Mouse (Mus musculus) heart, postnatal 25 days (tissue): ENCODE results near the gene Ip6k3. TPM values are rescaled to one million over a fixed set of nuclear protein-coding genes. Genes with fewer than 3 reads are reported as not detected.

Experiments
- DNase-seq: peaks from one replicate; pipeline ENCODE4 v3.0.0; 2022; ENCODE audit warnings: low spot score
- intact Hi-C: fragments of 180-260 bp; cut with DNase I; formaldehyde crosslinking; loops from one replicate; pipeline ENCODE4 v1.15.1; 2025
- total RNA-seq, 2 experiments: library from RNA; stranded (reverse); gene quantifications; 2 replicates each; pipeline ENCODE4 v1.2.3; 2021

Ip6k3 gene
- total RNA-seq, 2 experiments from 2014 or later = 8.6 to 9.4 TPM

DNA sequence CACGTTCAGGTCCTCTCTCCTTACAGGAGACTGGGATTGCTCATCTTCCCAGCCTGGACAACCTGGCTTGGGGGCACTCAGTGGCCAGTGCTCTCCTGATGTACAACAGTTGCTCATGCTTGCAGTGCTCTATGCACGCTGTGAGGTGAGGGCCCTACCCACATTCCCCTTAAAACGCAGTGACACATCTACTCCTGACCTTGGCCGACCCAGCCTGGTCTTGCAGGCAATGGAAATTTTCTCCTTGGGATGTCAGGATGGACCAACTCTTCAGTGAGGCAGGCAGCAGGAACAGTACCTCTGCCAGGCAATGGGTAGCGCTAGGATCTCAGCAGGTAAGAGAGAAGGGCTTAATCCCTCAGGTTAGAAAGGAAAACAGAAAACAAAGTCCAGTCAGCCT, 19.5 kb upstream of the Ip6k3 start:
- intact Hi-C loops = no loop called here

DNA sequence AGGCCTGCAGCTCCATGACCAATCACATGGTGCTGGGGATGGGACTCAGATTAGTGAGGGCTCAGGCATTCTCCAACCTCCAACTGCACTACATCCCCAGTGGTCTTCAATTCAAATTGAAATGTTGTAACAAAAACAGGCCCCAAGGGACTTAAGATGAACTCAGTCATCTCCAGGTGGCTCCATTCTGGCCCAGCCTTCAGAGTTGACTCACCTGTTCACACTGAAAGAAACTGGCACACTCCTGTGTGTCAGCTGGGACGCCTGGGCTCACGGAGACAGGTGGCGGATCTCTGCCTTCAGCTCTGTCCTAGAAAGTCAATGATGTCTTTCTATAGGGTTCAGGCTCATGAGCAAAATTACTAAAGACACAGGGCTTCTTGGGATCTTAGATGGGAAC, 18.5 kb upstream of the Ip6k3 start:
- DNase-seq = no peak
- intact Hi-C loops = no loop called here

More for the DNA sequence above, 19.5 kb upstream of the Ip6k3 start:
- DNase-seq = no peak

DNA sequence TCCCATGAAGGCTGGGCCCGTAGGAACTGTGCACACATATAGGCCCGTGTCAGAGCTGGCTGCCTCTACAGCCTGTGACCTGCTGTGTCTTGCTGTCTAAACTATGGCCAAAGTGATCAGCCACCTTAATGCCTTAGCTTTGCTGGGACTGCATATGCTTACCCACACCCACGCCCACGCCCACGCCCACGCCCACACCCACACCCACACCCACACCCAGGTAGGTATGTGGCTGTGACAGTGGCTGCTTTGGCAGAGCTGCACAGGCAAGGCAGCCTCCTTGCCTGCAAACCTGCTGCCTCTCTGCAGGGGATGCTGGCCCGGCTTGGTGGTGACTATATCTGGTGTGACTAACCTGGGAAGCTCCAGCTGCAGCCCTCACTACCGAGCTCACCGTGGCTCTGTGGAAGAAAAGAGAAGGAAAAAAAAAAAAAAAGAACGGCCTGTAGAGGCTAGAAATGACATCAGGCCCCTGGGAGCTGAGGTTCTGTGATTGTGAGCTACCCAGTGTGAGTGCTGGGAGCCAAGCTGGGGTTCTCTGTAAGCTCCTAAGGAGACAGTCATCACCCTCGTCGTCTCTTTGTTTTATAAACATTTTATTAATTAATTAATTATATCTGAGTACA, 16.2 kb upstream of the Ip6k3 start:
- DNase-seq = no peak
- intact Hi-C loops = no loop called here

DNA sequence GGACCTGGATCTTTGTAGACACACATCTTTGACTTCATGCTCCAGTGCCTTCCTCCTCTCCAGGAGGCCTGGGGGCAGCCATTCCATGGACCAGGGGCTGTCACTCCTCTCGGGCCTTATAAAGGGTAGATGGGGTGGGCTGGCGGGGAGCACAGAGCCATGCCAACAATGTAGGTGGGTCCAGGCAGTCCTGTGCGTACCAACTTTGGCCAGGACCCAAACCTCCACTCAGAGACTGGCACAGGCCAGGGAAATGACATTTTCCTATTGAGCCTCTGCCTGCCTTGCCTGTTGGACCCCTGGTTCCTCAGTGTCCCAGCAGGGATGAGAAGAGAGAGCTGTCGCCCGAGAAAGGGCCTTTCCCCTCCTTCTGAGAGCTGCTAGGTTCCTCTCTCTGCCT, 14.8 kb upstream of the Ip6k3 start:
- intact Hi-C loops = no loop called here
- no peak for DNase-seq

DNA sequence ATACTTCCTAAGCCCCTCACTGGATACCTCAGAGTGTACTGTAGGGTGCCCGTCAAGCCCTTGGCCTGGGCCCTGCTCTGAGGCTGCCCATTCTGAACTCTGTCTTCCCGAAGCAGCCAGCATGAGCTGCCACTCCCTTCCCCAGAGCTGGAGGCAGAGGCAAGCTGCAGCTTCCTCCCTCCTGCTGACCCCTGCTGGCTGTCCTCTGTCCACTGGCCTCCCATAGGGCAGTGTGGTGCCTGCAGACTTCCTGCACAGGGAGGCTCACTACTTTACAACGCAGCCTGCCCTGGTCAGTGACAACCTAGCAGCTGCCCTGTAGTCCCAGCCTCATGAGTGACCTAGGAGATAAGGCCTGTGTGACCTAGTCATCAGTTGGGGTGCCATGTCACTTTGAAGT, 14.1 kb upstream of the Ip6k3 start:
- intact Hi-C loops = loop anchor here (2.0 kb wide), 1 partner anchor 47 kb away; no protein-coding TSS in a partner anchor
- DNase-seq = peak; percentile 33

DNA sequence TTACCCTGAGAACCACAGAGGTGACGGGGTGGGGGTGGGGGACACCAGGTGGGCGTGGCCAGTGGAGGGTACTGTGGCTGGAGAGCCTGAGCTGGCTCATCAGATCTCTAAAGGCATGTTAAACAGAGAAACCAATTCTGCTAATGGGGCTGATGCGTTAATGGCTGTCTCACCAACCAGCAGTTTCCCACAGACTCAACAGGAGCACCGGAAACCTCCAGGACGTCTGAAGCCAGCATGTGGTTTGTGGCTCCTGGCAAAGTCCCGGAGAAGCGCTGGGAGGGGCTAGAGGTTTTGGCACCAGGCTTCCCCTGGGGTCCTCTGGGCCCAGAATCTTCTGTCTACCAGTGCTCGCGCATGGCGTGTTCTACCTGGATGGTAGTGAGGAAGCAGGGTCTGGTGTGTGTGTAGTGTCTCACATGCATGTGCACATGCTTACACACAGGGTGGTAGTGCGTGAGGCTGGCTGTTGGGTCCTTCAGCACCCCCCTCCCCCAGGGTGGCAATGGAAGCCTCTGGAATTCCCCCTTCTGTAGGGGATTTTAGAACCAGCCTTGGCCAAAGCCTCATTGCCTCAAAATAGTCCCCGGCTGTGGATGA, 12.2 kb upstream of the Ip6k3 start:
- intact Hi-C loops = loop anchor here (2.0 kb wide), 1 partner anchor 45 kb away; no protein-coding TSS in a partner anchor
- DNase-seq = no peak

DNA sequence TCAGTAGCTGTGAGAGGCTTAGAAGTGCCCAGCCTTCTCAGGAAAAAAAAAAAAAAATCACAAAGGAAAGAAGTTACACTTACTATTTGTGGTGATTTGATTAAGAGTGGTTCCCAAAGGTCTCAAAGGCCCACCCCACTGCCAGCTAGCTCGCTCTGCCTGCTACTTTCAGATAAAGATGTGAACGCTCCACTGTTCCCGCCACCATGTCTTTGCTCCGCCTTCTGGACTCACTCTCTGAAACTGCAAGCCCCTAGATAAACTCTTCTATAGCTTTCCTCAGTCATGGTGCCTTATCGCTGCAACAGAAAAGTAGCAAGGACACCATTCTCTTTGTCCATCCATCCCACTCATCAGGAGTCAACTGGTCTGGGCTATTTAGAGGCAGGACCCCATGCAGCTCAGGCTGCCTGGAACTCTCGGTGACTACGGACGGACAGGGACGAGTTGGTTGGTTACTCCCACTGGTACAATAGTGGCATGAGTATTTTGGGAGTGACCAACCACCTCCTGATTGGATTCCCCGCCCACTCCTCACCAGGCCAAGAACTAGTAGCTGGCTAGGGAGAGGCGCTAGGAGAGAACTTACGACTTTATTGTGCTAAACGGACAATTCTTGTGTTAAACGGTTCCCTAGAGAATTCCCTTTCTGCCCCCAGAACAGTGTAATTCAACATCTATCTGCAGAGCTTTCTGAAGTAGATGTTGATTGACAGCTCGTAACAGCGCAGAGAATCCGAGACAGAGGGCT, 11.0 kb upstream of the Ip6k3 start:
- intact Hi-C loops = no loop called here
- DNase-seq = no peak

DNA sequence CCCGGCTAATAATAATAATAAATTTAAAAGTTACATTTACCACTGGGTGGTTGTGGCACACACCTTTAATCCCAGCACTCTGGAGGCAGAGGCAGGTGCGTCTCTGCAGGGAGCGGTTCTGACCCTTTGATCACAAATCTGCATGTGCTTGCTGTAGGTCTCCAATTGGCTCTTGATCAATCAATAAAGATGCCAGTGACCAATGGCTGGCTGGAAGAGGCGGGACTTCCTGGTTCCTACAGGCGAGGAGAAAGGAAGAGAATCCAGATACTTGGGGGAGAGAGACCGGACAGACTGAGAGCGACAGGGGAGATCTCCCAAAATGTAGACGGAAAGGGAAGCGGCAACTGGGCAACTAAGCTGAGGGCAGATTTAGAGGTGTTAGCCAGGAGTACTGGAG, 10.4 kb upstream of the Ip6k3 start:
- intact Hi-C loops = no loop called here
- DNase-seq = no peak

DNA sequence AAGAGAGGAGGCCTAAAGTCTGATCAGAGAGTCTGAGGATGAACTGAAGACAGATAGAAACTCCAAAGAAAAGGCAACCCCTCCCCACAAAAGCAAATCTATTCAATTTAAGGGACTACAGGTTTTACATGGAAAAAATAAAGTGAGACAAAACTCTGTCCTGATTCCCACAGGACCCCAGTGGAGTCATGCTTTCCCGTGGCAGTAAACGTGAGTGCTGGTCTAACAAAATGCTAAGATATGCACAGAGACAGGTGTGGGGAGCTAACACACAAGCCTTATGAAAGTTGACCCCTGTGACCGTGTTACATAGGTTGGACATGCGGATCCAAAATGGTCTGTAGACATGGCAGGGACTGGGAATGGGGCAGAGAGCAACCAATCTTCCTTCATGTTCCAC, 9.2 kb upstream of the Ip6k3 start:
- intact Hi-C loops = no loop called here
- DNase-seq = no peak

DNA sequence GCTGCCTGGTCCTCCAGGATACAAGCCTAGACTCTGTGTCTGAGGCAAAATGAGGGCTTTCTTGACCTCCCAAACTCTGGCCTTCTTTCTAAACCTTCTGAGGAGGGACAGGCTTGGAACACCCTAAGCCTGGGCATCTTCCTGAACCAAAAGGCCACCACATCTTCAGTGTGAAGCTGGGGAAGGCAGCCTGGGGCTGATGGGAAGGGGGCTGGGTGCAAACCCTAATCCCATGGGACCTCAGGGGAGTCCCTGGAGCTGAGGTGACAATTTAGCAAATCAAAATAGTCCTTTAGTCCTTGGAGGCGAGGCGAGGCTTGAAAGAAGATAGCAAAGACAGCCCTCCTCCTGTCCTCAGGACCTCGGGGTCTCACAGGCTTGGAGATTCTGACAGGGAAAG, 8.7 kb upstream of the Ip6k3 start:
- DNase-seq = no peak
- intact Hi-C loops = no loop called here

DNA sequence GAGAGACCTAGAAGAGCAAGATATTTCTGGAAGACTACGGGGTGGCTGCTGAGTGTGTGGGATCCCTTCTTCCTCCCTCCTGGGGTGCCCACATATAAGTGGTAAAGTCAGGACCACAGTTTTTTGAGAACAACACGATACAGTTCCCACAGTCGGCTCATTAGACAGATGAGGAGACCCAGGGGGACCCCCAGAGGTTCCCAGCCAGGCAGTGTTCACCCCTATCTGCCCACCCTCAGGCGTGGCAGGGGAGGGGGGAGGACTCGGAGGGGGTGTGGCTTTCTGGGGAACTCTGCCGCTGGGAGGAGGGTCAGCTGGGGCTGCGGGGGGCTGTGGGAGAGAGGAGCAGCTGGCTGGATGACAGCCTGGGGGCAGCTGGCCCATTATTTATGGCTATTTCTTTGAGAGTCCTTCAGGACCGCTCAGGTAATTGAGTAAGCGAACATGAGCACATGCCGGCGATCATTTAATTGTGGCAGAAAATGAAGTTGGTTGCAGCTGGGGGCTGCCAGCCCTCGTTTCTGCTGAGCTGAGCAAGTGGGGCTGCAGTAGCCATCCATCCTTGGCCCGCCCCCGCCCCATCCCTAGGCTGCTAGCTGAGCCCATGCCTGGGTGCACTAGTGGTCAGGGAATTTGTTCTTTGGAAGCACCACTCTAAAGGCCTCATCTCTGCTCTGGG, 7.7 kb upstream of the Ip6k3 start:
- intact Hi-C loops = no loop called here
- no peak for DNase-seq

DNA sequence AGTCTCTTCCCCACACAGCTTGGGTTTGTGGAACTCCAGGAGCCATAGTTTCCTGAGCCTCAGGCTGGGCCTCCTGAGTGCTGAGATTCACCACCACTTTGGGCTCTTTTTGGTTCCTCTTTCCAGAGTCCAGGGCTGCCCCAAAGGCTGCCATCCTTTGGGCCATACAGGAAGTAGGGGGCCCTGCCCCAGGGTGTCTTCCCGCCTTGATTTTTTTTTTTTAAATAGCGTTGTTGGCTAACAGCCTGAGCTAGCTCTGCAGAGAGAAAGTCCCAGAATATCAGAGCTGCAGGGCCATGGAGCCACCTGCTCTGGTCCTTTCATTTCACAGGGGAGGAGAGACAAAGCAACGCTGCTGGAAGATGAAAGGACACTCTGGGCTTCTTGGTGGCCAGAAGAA, 6.1 kb upstream of the Ip6k3 start:
- no peak for DNase-seq

DNA sequence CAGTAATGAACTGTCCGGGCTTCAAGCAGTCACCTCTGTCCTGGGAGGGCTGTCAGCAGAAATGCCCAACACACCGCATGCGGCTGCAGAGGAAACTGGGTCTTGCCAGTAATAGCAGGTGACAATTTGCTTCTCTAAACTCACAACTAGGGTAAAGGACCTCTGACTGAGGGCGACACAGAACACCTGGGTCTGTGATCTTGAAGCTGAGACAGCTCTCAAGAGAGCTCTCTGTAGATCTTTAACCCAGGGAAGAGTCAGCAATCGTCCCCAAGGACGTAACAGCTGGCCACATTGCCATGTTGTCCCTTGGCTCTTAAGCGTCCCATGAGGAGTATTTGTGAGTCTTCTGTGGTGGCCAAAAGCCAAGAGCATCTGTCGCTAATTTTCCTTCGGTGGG, 4.9 kb upstream of the Ip6k3 start:
- DNase-seq = no peak
- intact Hi-C loops = no loop called here

More for the DNA sequence above, 6.1 kb upstream of the Ip6k3 start:
- intact Hi-C loops = no loop called here

DNA sequence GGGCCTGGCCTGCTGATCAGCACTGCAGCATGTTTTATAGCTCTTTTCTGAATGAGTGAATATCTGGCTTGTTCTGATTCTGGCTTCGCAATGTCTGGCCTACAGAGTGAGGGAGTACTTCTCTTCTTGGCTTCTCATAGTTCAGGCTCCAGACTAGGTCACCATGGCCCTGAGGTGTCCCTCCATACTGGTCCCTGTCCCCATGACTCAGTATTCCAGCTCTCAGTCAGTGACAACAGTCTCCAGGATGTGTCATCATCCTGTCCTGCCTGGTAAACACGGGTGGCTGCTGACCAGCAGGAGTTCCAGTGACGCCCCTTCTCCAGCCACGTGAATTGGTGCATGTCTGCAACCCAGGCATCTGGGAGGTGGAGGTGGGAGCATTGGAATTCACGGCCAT, 3.5 kb upstream of the Ip6k3 start:
- intact Hi-C loops = no loop called here
- DNase-seq = no peak

DNA sequence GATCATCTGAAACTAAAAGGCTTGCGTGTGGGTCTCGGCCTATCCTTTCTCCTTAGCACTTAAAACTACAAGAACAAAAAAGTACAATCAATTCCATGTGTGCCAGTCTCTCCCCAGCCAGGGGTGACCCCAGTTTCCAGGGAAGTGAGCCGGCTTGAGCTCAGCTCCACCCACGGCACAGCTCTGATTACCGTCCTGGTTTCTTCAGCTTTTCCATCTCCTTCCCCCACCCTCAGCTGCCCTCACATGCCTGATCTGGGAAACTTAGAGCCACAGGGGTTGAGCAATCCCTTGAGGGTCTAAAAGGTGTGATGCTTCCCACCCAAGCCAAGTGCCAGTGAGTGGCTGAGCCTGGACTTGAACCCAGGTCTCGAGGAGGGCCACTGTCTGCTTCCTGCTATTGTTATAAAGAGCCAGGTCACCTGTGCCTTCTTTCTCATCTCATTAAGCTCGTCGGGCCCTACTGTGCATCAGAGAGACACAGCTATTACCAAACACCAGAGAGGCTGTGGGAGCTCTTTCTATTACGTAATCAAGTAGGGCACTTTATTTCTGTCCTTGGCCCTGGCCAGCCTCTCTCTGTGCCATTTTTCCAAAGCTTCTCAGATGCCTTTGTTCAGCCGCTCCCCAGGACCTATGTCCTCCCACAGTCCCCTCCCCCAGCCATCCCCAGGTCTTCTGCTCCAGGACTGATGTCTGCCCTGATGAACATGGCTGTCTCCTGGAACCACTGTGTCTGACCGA, 2.5 kb upstream of the Ip6k3 start:
- DNase-seq = no peak
- intact Hi-C loops = no loop called here

DNA sequence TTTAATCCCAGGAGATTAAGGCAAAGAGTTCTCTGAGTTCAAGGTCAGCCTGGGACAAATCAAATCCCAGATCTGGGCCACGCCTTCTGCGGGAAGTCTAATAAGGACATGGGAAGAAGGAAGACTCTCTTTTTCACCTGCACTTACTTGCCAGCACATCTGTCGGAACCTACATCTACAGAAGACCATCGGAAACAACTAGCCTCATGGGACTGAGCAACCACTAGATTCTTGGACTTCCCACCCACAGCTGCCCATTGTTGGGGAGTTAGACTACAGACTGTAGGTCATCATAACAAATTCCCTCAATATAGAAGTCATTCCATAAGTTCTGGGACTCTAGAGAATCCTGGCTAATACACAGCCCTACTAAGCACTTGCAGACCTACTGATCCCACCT, 974 bp upstream of the Ip6k3 start:
- DNase-seq = no peak
- intact Hi-C loops = no loop called here

DNA sequence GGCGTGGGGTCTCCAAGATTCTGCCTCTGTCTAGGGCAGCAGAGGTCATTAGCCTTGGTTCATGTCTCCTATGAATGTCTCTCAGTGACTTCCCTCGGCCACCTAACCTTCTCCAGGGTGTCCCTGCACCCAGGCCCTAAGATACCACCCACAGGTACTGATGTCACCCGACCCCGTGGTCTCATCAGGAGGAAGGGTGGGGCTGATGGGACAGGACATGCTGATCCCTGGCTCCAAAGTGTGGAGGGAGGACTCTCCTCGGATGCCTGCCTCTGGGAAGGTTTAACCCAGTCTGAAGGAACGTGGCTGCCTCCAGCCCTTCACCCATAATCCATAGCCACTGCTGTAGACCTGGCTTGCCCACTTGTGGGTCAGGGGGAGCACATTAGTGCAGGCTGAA, 694 bp downstream of the Ip6k3 start:
- DNase-seq = no peak
- intact Hi-C loops = no loop called here

DNA sequence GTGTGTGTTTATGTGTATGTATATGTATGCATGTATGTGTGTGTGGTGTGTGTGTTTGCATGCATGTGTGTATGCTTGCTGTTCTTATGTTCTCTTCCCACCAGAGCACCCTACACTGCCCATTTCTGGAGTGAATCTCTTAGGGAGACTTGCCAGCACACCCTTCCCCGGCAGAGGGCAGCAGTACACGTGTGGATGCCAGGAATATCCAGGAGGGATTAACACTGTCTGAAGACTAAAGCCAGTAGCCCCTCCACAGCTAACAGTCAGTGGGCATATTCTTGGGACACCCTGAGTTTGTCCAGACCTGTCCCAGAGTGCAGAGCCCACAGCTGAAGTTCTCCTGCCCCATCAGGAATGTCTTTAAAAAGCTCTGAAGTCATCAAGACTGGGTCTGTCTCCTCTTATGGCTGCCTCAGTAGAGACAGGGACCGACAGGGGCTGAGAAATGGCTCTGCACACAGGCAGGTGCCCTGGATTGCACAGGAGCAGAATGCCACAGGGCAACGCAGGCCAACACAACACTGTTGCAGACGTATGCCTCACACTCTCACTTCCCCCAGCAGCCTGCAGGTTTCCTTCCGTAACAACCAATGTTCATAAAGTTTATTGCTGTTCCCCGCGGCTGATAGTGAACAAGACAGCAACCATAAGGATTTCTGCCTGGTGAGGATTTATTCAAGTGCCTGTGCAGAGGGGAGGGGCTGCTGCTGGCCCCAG, 2.4 kb downstream of the Ip6k3 start:
- no peak for DNase-seq

DNA sequence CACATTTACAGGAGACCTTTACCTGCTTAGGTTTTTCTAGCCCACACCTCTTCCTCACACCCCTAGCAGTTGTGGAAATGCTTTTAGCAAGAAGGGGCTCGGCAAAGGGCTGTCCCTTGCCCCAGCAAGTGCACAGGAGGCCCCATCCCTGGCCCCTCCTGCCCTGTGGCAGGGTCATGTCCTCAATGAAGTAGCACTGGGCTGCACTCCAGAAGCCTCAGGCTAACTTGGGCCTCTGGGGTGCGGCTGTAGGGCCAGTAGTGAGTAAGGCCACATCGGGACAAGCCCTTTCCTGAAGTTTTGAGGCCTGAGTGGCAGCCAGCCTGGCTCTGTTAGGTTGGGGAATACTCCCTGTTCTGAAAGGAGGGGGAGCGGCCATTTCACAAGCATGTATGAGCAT, 6.7 kb downstream of the Ip6k3 start:
- intact Hi-C loops = no loop called here
- peak; percentile 52 for DNase-seq

More for the DNA sequence above, 2.4 kb downstream of the Ip6k3 start:
- intact Hi-C loops = no loop called here

DNA sequence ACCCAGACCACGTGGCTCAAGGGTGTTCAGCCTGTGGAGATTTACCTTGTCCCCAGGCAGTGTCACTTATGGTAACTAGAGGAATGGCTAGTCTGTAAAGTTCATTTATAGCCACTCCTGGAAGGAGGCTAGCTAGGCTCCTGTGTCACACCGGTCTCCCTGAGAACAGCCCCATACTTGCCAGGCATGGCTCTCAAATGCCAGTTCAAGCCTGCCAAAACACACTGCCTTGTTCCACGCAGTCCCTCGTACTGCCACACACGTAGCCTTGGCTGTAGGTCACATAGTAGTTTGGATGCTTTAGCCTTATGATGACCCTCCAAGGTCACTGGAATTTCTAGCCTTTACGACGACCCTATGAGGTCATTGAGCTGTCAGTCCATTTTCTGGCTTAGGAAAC, 8.4 kb downstream of the Ip6k3 start:
- no peak for DNase-seq
- intact Hi-C loops = no loop called here
